Mouse (Mus musculus) thymus, postnatal 36 days (tissue): ENCODE measurements around the gene Blvrb.
"Not testable (repeated sequence)": the region's sequence is repeated elsewhere in the genome, so short reads cannot be mapped to it uniquely, and the experiment has no call there.

Source experiments
- DNase-seq, 2 experiments: peaks; one replicate each; pipeline ENCODE4 v3.0.0; 2022; ENCODE audit warnings: mixed read lengths in 2 of 2

Blvrb gene

GRCm38 (mm10) chr7:27486102-27486769, 38.5 kb downstream of the Blvrb start:
- DNase-seq = peak; percentile 31 to 49

GRCm38 (mm10) chr7:27486770-27487697, 39.3 kb downstream of the Blvrb start, which contains the start of gene Sertad1:
TSS of gene Sertad1 (plus strand) at chr7:27486910.
- DNase-seq = peak; percentile 100

GRCm38 (mm10) chr7:27487740-27488268, 40.0 kb downstream of the Blvrb start:
- peak; percentile 31 to 55 for DNase-seq

- no peak for DNase-seq
These were observed 41.6 kb downstream of the Blvrb start for GRCm38 (mm10) chr7:27489270-27489869.

GRCm38 (mm10) chr7:27490227-27490542, 42.4 kb downstream of the Blvrb start:
- DNase-seq = no peak

GRCm38 (mm10) chr7:27490543-27491329, 43.0 kb downstream of the Blvrb start:
- DNase-seq = peak; percentile 88 to 92

- no peak for DNase-seq
These were observed 44.1 kb downstream of the Blvrb start for GRCm38 (mm10) chr7:27491856-27492255.

GRCm38 (mm10) chr7:27493022-27493421, 45.2 kb downstream of the Blvrb start:
- DNase-seq = no peak

GRCm38 (mm10) chr7:27493450-27493849, 45.7 kb downstream of the Blvrb start:
- DNase-seq = no peak

- DNase-seq = not testable (repeated sequence)
These were observed 47.0 kb downstream of the Blvrb start for GRCm38 (mm10) chr7:27494659-27495367.

- DNase-seq = no peak
These were observed 51.3 kb downstream of the Blvrb start, which contains the start of gene Prx for GRCm38 (mm10) chr7:27499036-27499435. TSS of gene Prx (plus strand) at chr7:27499324.

- no peak for DNase-seq
These were observed 53.8 kb downstream of the Blvrb start for GRCm38 (mm10) chr7:27501620-27502019.

- no peak for DNase-seq
These were observed 59.1 kb downstream of the Blvrb start for GRCm38 (mm10) chr7:27506765-27507370.

GRCm38 (mm10) chr7:27507711-27508647, 60.2 kb downstream of the Blvrb start:
- peak; percentile 96 to 98 for DNase-seq

GRCm38 (mm10) chr7:27508648-27509005, 60.8 kb downstream of the Blvrb start:
- DNase-seq = peak; percentile 65 to 68

- no peak for DNase-seq
These were observed 63.0 kb downstream of the Blvrb start for GRCm38 (mm10) chr7:27510809-27511208.

GRCm38 (mm10) chr7:27514961-27515360, 67.2 kb downstream of the Blvrb start:
- DNase-seq = no peak
